Comparison of ENCODE assay signal across 17 mouse cellular contexts in the genomic region with DNA sequence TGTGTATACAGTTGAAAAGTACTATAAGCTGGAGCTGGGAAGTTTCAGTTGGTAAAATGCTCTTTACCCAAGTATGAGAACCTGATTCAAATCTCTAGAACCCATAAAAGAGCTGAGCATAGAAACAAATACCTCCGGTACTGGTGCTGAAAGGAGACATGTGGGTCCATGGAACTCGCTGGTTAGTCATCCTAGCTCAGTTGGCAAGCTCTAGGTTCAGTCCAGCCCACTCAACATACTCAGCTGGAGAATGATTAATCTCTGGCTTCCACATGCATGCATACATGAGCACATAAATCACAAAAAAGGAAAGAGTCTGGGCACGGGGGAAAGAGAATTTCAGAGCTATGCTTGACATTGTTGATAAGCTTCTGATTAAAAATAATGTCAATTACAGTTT.
DNase-seq lines count a peak whose midpoint lies in the region.
"Had no signal": no experiment of that assay in that cellular context is flagged by ENCODE, and none has a peak within 500 bp of the region (broad histone marks: within the 10 kb centered on the region; RNA-seq: fewer than 3 reads in every experiment).

No protein-coding gene starts in this region.

- DNase-seq in layer of hippocampus, adult 11-12 months (ENCODE audit: low spot score): peak; percentile 15
- DNase-seq in layer of hippocampus, postnatal 10 days (ENCODE audit: low spot score in 2 of 2): no peak
- peak; percentile 24 for DNase-seq in right cerebral cortex, adult 18-20 months
- DNase-seq in right cerebral cortex, postnatal 14 days: no peak
- DNase-seq in brain, adult 2 months (ENCODE audit: low read depth, low spot score): peak; percentile 86
- DNase-seq in telencephalon, adult 2 months (ENCODE audit: low read depth, low spot score): peak; percentile 71
- no peak for DNase-seq in neural tube, embryonic 10.5 days (ENCODE audit: extremely low spot score, low spot score)
- DNase-seq: adrenal gland, postnatal 25 days; cerebellum, adult 2 months; cerebellum, postnatal 25 days; gastrocnemius, adult 2 months; heart, adult 2 months; heart, postnatal 4 days; kidney, adult 9 months; kidney, postnatal 10 days; lung, postnatal 10 days; thymus, postnatal 4 days had no signal

Comparison
In these comparisons a context has a peak if more than half of its experiments do, and no peak if none do; other contexts are left out.
1. DNase-seq: peak in layer of hippocampus, adult 11-12 months (single experiment), right cerebral cortex, adult 18-20 months (single experiment), brain, adult 2 months (single experiment) and telencephalon, adult 2 months (single experiment); none in layer of hippocampus, postnatal 10 days (0 of 2), right cerebral cortex, postnatal 14 days (single experiment) and neural tube, embryonic 10.5 days (single experiment).